Mouse (Mus musculus): ENCODE results near the gene Atf4. TPM values are rescaled to one million over a fixed set of nuclear protein-coding genes. Genes with fewer than 3 reads are reported as not detected.

The Atf4 gene
- total RNA-seq, 2 experiments from 2014 or later: 118 to 137 TPM

GRCm38 (mm10) chr15:80277107-80277506 is 22.1 kb downstream of the Atf4 start:
- intact Hi-C loops (cut with DNase I): no loop called here

DNA sequence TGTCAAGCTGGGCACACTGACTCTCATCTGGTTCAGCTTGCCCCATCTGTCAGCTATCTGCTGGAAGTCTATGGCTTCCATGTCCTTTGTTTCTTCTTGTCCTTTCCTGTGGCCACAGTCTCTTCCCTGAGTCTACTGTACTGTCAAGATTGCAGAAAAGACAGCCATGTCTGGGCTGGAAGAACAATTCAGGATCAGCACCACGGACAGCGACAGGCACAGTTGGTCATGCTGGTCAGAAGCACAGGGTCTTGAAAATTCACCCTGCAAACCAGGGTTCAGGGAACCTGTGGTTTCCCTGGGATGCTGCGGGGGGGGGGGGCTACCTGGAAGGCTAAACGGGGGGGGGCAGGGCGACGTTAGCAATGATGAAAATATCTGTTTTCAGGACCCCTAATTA is 22.6 kb downstream of the Atf4 start:
- DNase-seq: peak in 1 of 2 experiments; percentile 31
- intact Hi-C loops (cut with DNase I): no loop called here

More at GRCm38 (mm10) chr15:80277107-80277506, 22.1 kb downstream of the Atf4 start:
- no peak for DNase-seq

GRCm38 (mm10) chr15:80278121-80278759 is 23.3 kb downstream of the Atf4 start:
- intact Hi-C loops (cut with DNase I): no loop called here

GRCm38 (mm10) chr15:80279053-80279452 is 24.1 kb downstream of the Atf4 start:
- DNase-seq: no peak
- intact Hi-C loops (cut with DNase I): no loop called here

More at GRCm38 (mm10) chr15:80278121-80278759, 23.3 kb downstream of the Atf4 start:
- DNase-seq: no peak

DNA sequence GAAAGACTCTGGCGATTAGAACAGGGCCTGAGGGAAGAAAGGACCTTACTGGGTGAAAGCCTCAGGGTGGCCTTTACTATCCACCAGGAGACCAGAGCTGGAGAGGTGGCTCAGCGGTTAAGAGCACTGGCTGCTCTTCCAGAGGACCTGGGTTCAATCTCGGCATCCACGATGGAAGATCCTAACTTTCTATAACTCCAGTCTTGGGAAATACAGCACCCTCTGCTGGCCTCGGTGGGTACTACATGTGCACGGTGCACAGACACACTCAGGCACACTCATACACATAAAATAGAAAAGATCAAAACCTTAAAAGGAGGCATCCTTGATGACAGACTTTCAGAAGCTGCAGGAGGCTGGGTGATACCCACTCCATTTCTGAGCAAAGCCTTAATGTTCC is 25.7 kb downstream of the Atf4 start:
- no peak for DNase-seq
- intact Hi-C loops (cut with DNase I): no loop called here

DNA sequence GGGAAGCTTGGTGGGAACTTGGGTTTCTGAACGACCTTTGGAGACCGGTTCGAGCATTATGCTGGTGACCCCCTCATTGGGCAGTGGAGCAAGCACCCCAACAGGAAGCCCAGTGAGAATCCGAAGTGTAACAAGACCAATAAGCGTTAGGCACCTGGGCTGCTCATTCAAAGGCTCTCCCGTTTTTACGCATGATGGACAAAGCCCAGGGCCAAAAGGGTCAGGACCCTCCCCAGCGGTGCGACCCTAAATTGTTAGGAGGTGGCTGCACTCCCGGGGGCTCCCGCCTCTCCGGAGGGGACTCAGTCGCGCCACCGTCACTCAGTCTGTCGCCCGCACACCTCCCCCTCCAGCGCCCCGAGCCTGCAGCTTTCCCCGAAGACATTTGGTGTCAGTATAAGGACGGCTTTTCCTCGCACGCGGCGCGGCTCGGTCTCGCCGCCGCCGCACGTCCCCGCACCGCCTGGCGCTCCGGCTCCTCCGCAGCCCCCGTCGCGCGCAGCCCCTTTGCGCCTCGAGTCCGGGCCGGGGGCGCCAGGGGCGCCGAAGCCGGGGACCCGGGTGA is 31.9 kb downstream of the Atf4 start, which contains the start of gene Cacna1i:
Gene Cacna1i, plus strand, starts transcription at position 388 of the 565 bp plus-strand sequence.
- intact Hi-C loops (cut with DNase I): no loop called here
- no peak for DNase-seq

- intact Hi-C loops (cut with DNase I): no loop called here
Observed at GRCm38 (mm10) chr15:80288036-80288435, 33.1 kb downstream of the Atf4 start.

GRCm38 (mm10) chr15:80289436-80289835 is 34.5 kb downstream of the Atf4 start:
- DNase-seq: peak; percentile 38 to 42
- intact Hi-C loops (cut with DNase I): no loop called here

More at GRCm38 (mm10) chr15:80288036-80288435, 33.1 kb downstream of the Atf4 start:
- DNase-seq: no peak

DNA sequence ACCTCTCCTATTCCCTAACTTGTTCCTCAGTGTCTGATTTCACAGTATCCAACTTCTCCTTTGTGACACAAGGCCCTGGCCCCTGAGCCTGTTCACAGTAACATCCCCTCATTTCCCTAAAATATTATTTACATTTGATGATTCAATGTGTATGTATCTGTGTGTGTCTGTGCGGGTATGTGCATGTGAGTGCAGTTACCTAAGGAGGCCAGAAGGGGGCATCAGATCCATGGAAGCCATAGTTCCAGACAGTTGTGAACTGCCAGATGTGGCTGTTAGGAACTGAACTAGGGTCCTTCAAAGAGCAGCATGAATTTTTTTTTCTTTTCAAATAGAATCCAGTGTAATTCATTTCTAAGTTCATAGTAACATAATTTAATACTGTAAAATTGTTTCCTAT is 42.2 kb downstream of the Atf4 start:
- no peak for DNase-seq
- intact Hi-C loops (cut with DNase I): no loop called here

DNA sequence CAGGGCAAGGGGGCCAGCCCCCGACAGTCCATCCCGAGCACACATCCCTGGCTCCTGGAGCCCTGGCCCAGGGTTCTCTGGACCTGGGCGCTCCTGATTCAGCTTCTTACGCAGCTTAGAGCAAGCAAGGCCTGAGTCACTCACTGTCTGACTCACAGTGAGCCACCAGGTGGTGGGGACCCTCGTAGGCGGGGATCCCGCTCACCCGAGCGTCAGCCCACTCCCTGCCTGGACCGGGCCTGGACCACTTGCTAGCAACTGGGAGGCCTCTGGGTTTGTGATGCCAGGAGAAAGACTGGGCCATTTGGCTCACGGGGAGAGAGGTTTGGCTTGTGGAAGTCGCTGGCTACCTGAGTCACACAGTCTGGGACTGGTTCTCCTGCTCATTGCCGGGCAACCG is 48.8 kb downstream of the Atf4 start:
- intact Hi-C loops (cut with DNase I): no loop called here
- DNase-seq: no peak

DNA sequence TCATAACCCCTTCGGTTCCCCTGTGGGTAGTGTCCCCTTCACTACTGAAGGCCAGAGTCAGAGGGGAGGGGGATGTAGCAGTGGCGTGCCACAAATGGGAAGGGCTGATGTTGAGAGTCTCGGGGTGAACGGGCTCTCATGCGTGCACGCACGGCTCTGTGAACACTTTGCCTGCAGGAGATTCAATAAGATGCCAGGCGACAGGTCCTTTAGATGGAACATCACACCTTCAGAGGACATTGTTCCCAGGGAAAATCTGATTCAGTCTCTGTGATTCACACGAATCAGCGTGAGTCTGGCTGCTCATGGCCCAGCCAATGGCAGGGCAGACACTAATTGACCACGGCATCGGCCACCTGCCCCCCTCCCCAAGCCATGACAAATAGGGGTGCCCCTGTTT is 49.2 kb downstream of the Atf4 start:
- DNase-seq: no peak
- intact Hi-C loops (cut with DNase I): no loop called here

GRCm38 (mm10) chr15:80306146-80306545 is 51.2 kb downstream of the Atf4 start:
- DNase-seq: no peak
- intact Hi-C loops (cut with DNase I): no loop called here

Other genes starting within 250 kb of the Atf4 start
- gene Pdgfb, start 240.2 kb upstream of the Atf4 start, total RNA-seq (2021): 10 to 100 TPM; 16.5 to 17.9 TPM
- 10 to 100 TPM; 36.2 to 42.2 TPM for gene Syngr1, start 163.8 kb upstream of the Atf4 start, total RNA-seq (2021)
- gene Rpl3, start 163.3 kb upstream of the Atf4 start, total RNA-seq (2021): 10 to 100 TPM; 43.5 to 51.8 TPM
- 10 to 100 TPM; 11.9 to 16.4 TPM for gene Tab1, start 122.1 kb upstream of the Atf4 start, total RNA-seq (2021)
- under 1 TPM; 0.64 to 0.96 TPM for gene Mgat3, start 81.5 kb upstream of the Atf4 start, total RNA-seq (2021)
- 10 to 100 TPM; 19.2 to 25.8 TPM for gene Mief1, start 21.2 kb upstream of the Atf4 start, total RNA-seq (2021)
- gene AC140267.1, start 19.3 kb upstream of the Atf4 start, total RNA-seq (2021): 1 to 10 TPM in 1 of 2 experiments, not detected in 1; 3.8 TPM
- gene Rps19bp1, start 9.1 kb downstream of the Atf4 start, total RNA-seq (2021): 10 to 100 TPM; 11.6 to 12.4 TPM
- gene Cacna1i, start 32.1 kb downstream of the Atf4 start, total RNA-seq (2021): under 1 TPM; 0.05 to 0.62 TPM